Comparison of ENCODE assay signal across 8 mouse cellular contexts in the genomic region with DNA sequence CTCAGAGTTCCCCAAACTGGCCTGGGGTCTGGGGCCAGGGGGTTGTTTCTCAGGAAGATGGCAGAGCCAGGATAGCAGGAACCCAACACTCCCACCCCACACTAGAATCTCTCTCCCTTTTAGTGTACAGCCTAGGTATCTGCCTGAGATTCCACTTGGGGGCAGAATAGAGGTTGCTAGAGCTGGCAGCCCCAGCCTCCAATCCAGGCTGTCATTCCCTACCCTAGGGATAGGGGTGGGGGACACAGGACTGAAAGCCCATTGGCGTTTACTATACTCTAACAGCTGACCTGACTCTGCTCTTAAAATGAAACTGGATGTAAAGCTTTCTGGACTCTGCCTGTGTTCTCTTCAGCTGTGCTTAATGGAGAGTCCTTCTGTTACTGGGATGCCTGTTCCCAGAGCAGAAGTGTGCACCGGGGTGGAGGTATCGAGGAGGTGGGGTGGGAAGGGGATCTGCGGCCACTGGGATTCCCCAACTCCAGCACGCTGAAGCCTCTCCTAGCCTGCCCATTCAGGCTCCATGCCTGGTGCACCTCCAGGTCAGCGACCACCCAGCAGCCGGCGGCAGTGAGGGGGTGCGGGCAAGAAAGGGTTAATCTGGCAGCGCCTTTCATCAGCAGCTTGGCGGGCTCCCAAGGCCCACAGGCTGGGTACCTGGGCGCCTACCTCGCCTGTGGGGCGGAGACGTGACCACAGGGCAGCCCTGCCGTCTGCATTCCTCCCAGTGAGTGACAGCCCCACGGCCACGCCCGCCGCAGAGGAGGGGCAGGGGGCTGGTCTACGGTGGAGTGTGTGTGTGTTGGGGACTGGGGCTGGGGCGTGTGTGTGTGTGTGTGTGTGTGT. TPM values are rescaled to one million over a fixed set of nuclear protein-coding genes. Genes with fewer than 3 reads are reported as not detected.
DNase-seq lines count a peak whose midpoint lies in the region; ATAC-seq lines count a peak whose summit lies in the region.

No protein-coding gene starts in this region.

- WGBS in forebrain, embryonic 14.5 days, result 2% methylated on average over 21 of the region's 22 CpGs
- 1% methylated on average over 18 of the region's 22 CpGs for WGBS in kidney, embryonic 16.5 days

- H3K9me3 ChIP-seq in forebrain, embryonic 14.5 days (replicated peaks; ENCODE audit: control insufficient read depth, low read length), result no peaks in the 10 kb centered on the region
- no peaks in the 10 kb centered on the region for H3K9me3 ChIP-seq in kidney, embryonic 16.5 days (ENCODE audit: low read length)

- H3K27me3 ChIP-seq in forebrain, embryonic 14.5 days (replicated peaks; ENCODE audit: control insufficient read depth, insufficient read depth, low read length), result no peaks in the 10 kb centered on the region
- no peaks in the 10 kb centered on the region for H3K27me3 ChIP-seq in kidney, embryonic 16.5 days (ENCODE audit: insufficient read depth, low read length)

- peak overlapping the region; percentile 53 for H3K4me2 ChIP-seq in forebrain, embryonic 14.5 days (ENCODE audit: low read length)
- peak overlapping the region; percentile 63 for H3K4me2 ChIP-seq in kidney, embryonic 16.5 days (replicated peaks; ENCODE audit: low read depth, low read length)

- no peaks in the 10 kb centered on the region for H3K36me3 ChIP-seq in forebrain, embryonic 14.5 days (ENCODE audit: control insufficient read depth, insufficient read depth, low read length)
- no peaks in the 10 kb centered on the region for H3K36me3 ChIP-seq in kidney, embryonic 16.5 days (ENCODE audit: insufficient read depth, low read length)

- H3K9ac ChIP-seq in forebrain, embryonic 14.5 days (ENCODE audit: low read length), result peak overlapping the region; percentile 35; the same call in 1 of the 2 replicates
- H3K9ac ChIP-seq in kidney, embryonic 16.5 days (replicated peaks; ENCODE audit: low read length), result peak overlapping the region; percentile 49; the same call in 1 of the 2 replicates

- no peak overlapping the region for H3K27ac ChIP-seq in forebrain, embryonic 14.5 days (ENCODE audit: low read depth, low read length)
- peak overlapping the region; percentile 4; the same call in 1 of the 2 replicates for H3K27ac ChIP-seq in kidney, embryonic 16.5 days (ENCODE audit: low read length)

- 0 out of 2 replicates have a peak, but pooled peaks cover 9% of the 10 kb centered on the region for H3K4me1 ChIP-seq in forebrain, embryonic 14.5 days (ENCODE audit: control insufficient read depth, insufficient read depth, low read length)
- peaks cover 12% of the 10 kb centered on the region for H3K4me1 ChIP-seq in kidney, embryonic 16.5 days (ENCODE audit: insufficient read depth, low read length)

- DNase-seq in urinary bladder, postnatal 14 days (ENCODE audit: low spot score), result peak; percentile 67
- no peak for DNase-seq in urinary bladder, postnatal 10 days (ENCODE audit: low spot score)
- peak; percentile 62 for DNase-seq in forebrain, embryonic 14.5 days (ENCODE audit: low spot score)
- DNase-seq in lung, postnatal 25 days (ENCODE audit: low spot score), result peak; percentile 58
- peak; percentile 19 to 41 for DNase-seq in urinary bladder, postnatal 36 days (ENCODE audit: low spot score in 2 of 2)
- no peak for DNase-seq in adipocyte (ENCODE audit: low spot score)
- DNase-seq in gastrocnemius, adult 8-10 months (ENCODE audit: low spot score in 2 of 2), result no peak

- peak; percentile 78 for ATAC-seq in forebrain, embryonic 14.5 days
- peak; percentile 88 for ATAC-seq in kidney, embryonic 16.5 days (ENCODE audit: low FRiP score, low TSS enrichment)

- H3K4me3 ChIP-seq in forebrain, embryonic 14.5 days (ENCODE audit: low read depth, low read length), result peak overlapping the region; percentile 19
- peak overlapping the region; percentile 37 for H3K4me3 ChIP-seq in kidney, embryonic 16.5 days (ENCODE audit: low read length)

RNA-seq across cellular contexts. Expression of a gene that starts 50.9 kb away (rescaled TPM):
- polyA plus RNA-seq in forebrain, embryonic 14.5 days (2014; fragmentation: Nextera tagmentation; extraction: Ambion mirVana), result not detected in 2 replicates
- 0.12 TPM in 1 of 2 replicates, not detected in the other for polyA plus RNA-seq in kidney, embryonic 16.5 days (2015; fragmentation: Nextera tagmentation; extraction: Ambion mirVana)
- total RNA-seq in gastrocnemius, adult 8-10 months (2022), result not detected

Comparison
In these comparisons a context has a peak if more than half of its experiments do, and no peak if none do; other contexts are left out.
1. DNase-seq: peak in urinary bladder, postnatal 14 days (single experiment), forebrain, embryonic 14.5 days (single experiment), lung, postnatal 25 days (single experiment) and urinary bladder, postnatal 36 days (2 of 2); none in urinary bladder, postnatal 10 days (single experiment), adipocyte (single experiment) and gastrocnemius, adult 8-10 months (0 of 2).